ENCODE assay signal across 11 mouse cellular contexts in the genomic region with DNA sequence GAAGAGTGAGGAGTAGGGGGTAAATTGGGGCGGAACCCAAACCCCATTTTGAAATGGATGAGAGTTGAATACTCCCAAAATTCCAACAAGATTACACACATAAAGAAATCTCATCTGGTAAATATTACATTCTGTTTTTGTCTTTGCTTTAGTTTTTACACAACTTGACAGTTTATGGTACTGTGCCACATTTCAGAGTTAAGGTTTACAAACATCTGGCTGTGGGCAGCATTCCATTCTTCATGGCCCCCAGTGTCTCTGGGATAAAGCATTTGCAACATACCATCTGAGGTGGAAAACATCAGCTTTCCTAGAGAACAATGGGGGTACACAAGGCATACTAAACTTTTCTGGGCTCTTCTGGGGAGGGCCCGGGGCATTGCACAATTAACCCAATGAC.
"Had no signal": no experiment of that assay in that cellular context is flagged by ENCODE, and none has a peak within 500 bp of the region (broad histone marks: within the 10 kb centered on the region; RNA-seq: fewer than 3 reads in every experiment).

No protein-coding gene starts in this region.

- H3K4me2 ChIP-seq: liver, embryonic 13.5 days; midbrain, embryonic 12.5 days; neural tube, embryonic 13.5 days had no signal

- H3K27ac ChIP-seq: left cerebral cortex, adult 2 months; liver, embryonic 13.5 days; midbrain, embryonic 12.5 days; neural tube, embryonic 13.5 days had no signal

- H3K4me3 ChIP-seq: left cerebral cortex, adult 2 months; liver, embryonic 13.5 days; midbrain, embryonic 12.5 days; neural tube, embryonic 13.5 days had no signal

- ATAC-seq: liver, postnatal 0 days; midbrain, embryonic 16.5 days had no signal

- H3K9me3 ChIP-seq: liver, embryonic 13.5 days; midbrain, embryonic 12.5 days; neural tube, embryonic 13.5 days had no signal

- DNase-seq: kidney, postnatal 25 days; liver; liver, embryonic 13.5 days; liver, postnatal 0 days; retina, postnatal 1 day; thymus, adult 18-20 months; thymus, postnatal 14 days had no signal

- H3K4me1 ChIP-seq: liver, embryonic 13.5 days; midbrain, embryonic 12.5 days; neural tube, embryonic 13.5 days had no signal

- H3K27me3 ChIP-seq: liver, embryonic 13.5 days; midbrain, embryonic 12.5 days; neural tube, embryonic 13.5 days had no signal

- H3K36me3 ChIP-seq: liver, embryonic 13.5 days; midbrain, embryonic 12.5 days; neural tube, embryonic 13.5 days had no signal

- H3K9ac ChIP-seq: liver, embryonic 13.5 days; liver, postnatal 0 days; midbrain, embryonic 12.5 days; neural tube, embryonic 13.5 days had no signal
